Mouse (Mus musculus) liver, embryonic 14.5 days (tissue): ENCODE data around the gene Nr1d1. TPM values are rescaled to one million over a fixed set of nuclear protein-coding genes. Genes with fewer than 3 reads are reported as not detected.

Source experiments
- ATAC-seq: fragments of 200-750 bp; cut with Nextera tagmentation; 2 replicates; pipeline ENCODE4 v1.8.0; 2017; ENCODE audit warnings: moderate number of reproducible peaks, mild to moderate bottlenecking, moderate library complexity; ENCODE audit not compliant: insufficient read depth
- DNase-seq, 3 experiments: peaks; one replicate each; pipeline ENCODE4 v3.0.0-alpha.2; 2012 to 2013; ENCODE audit warnings: low read depth in 3 of 3, low spot score in 3 of 3
- H3K27ac ChIP-seq: fragments of 300-500 bp; sonication (generic); 2 replicates; pipeline ENCODE4 v1.5.1; 2014; ENCODE audit warnings: moderate library complexity, mild to moderate bottlenecking, control low read depth, inconsistent platforms
- H3K27me3 ChIP-seq: fragments of 300-500 bp; sonication (generic); 2 replicates; pipeline ENCODE4 v1.6.1; 2014; ENCODE audit warnings: mild to moderate bottlenecking, low read length, moderate library complexity; ENCODE audit not compliant: control insufficient read depth, insufficient read depth
- H3K36me3 ChIP-seq: fragments of 300-500 bp; sonication (generic); replicated peaks from 2 replicates; pipeline ENCODE4 v1.6.1; 2014; ENCODE audit warnings: low read depth; ENCODE audit not compliant: control insufficient read depth, insufficient read depth
- H3K4me1 ChIP-seq, 2 experiments: fragments of 200-500 bp in 1 of 2; fragments of 300-500 bp in 1 of 2; sonication (generic) in 1 of 2; replicated peaks; 2 replicates each; pipeline ENCODE4 v1.6.1; 2012 to 2014; ENCODE audit warnings: antibody characterized with exemption in 1 of 2, inconsistent platforms in 1 of 2, low read length in 1 of 2; ENCODE audit not compliant: control insufficient read depth in 2 of 2, insufficient read depth in 2 of 2
- H3K4me2 ChIP-seq: fragments of 300-500 bp; sonication (generic); 2 replicates; pipeline ENCODE4 v1.6.1; 2014; ENCODE audit warnings: low read depth, mild to moderate bottlenecking, control low read depth, moderate library complexity
- H3K4me3 ChIP-seq, 2 experiments: fragments of 200-500 bp in 1 of 2; fragments of 300-500 bp in 1 of 2; sonication (generic) in 1 of 2; 2 replicates each; pipeline ENCODE4 v1.5.1; 2012 to 2014; ENCODE audit warnings: low read depth in 2 of 2, low read length in 2 of 2, mild to moderate bottlenecking in 2 of 2, control low read depth in 1 of 2, inconsistent platforms in 1 of 2, moderate library complexity in 1 of 2; ENCODE audit not compliant: insufficient read depth in 1 of 2
- H3K9ac ChIP-seq: fragments of 300-500 bp; sonication (generic); replicated peaks from 2 replicates; pipeline ENCODE4 v1.6.1; 2014; ENCODE audit warnings: mild to moderate bottlenecking, control low read depth, moderate library complexity
- H3K9me3 ChIP-seq: fragments of 300-500 bp; sonication (generic); 2 replicates; pipeline ENCODE4 v1.6.1; 2016; ENCODE audit warnings: low read length, mixed read lengths; ENCODE audit not compliant: control insufficient read depth
- CTCF ChIP-seq: IDR thresholded peaks from 2 replicates; pipeline ENCODE4 v1.5.1; 2016; ENCODE audit warnings: antibody characterized with exemption, low read depth, control low read depth
- EP300 ChIP-seq: IDR thresholded peaks from 2 replicates; pipeline ENCODE4 v1.6.1; 2016; ENCODE audit warnings: antibody characterized with exemption, low read depth
- WGBS: fragments of 180-500 bp; shearing (Covaris S2); extraction: QIAGEN DNeasy Blood & Tissue Kit; methylation state at CpG from one replicate; pipeline ENCODE4 v1.1.7; 2014; ENCODE audit not compliant: insufficient replicate concordance; 5-methylcytosine and 5-hydroxymethylcytosine counted together
- polyA plus RNA-seq, 2 experiments: library from polyadenylated mRNA; depleted of rRNA in 1 of 2; stranded (reverse) in 1 of 2; unstranded in 1 of 2; fragments of >200 nt; fragmentation: Nextera tagmentation in 1 of 2; extraction: Ambion mirVana in 1 of 2; gene quantifications; 2 replicates each; pipeline versions ENCODE4 v1.2.1 to v1.2.3; 2012 to 2014

The Nr1d1 gene
- polyA plus RNA-seq, 2 experiments = 0.58 to 0.65 TPM

- DNase-seq (no peak), ATAC-seq (no peak)
- no peak for TF ChIP-seq CTCF
- TF ChIP-seq EP300 = no peak
- Histone ChIP-seq H3K27ac (no peak overlapping the region), H3K4me2 (no peak overlapping the region), H3K4me3 (no peak overlapping the region), H3K9me3 (no peaks in the 10 kb centered on the region), H3K4me1 (peaks cover 21 to 32% of the 10 kb centered on the region in 2 experiments), H3K27me3 (no peaks in the 10 kb centered on the region), H3K36me3 (no peaks in the 10 kb centered on the region), H3K9ac (0 out of 2 replicates have a peak overlapping the region, but pooled peaks have one; percentile 6)
- 42% methylated on average over 4 of the region's 4 CpGs for WGBS
Measured at GRCm38 (mm10) chr11:98792081-98792480, 16.9 kb upstream of the Nr1d1 start.

GRCm38 (mm10) chr11:98791448-98791847 lies 16.3 kb upstream of the Nr1d1 start:
- no peak for DNase-seq
- H3K4me3 ChIP-seq = no peak overlapping the region
- H3K4me1 ChIP-seq = peaks cover 17 to 35% of the 10 kb centered on the region in 2 experiments
- WGBS = 62% methylated on average over 1 of the region's 1 CpGs
- no peak overlapping the region for H3K9ac ChIP-seq
- H3K27ac ChIP-seq = no peak overlapping the region
- no peaks in the 10 kb centered on the region for H3K27me3 ChIP-seq
- TF ChIP-seq EP300 (no peak), CTCF (no peak)
- no peaks in the 10 kb centered on the region for H3K9me3 ChIP-seq
- H3K36me3 ChIP-seq = no peaks in the 10 kb centered on the region
- no peak for ATAC-seq
- no peak overlapping the region for H3K4me2 ChIP-seq

- H3K27ac ChIP-seq = no peak overlapping the region
- H3K4me3 ChIP-seq = no peak overlapping the region
- DNase-seq = no peak
- no peaks in the 10 kb centered on the region for H3K27me3 ChIP-seq
- no peak for TF ChIP-seq EP300
- no peak for TF ChIP-seq CTCF
- H3K36me3 ChIP-seq = no peaks in the 10 kb centered on the region
- no peak overlapping the region for H3K9ac ChIP-seq
- ATAC-seq = no peak
- no peaks in the 10 kb centered on the region for H3K9me3 ChIP-seq
- H3K4me1 ChIP-seq = peaks cover 15 to 39% of the 10 kb centered on the region in 2 experiments
- 78% methylated on average over 5 of the region's 5 CpGs for WGBS
- H3K4me2 ChIP-seq = no peak overlapping the region
Measured at GRCm38 (mm10) chr11:98790631-98791205, 15.6 kb upstream of the Nr1d1 start.

- Histone ChIP-seq H3K27ac (no peak overlapping the region), H3K4me2 (peak overlapping the region; percentile 92), H3K9ac (no peak overlapping the region; the same call in 1 of the 2 replicates), H3K27me3 (no peaks in the 10 kb centered on the region), H3K4me3 (peak overlapping the region in 1 of 2 experiments; percentile 56; a peak in 2 of 4 replicates), H3K4me1 (peaks cover 18 to 43% of the 10 kb centered on the region in 2 experiments), H3K36me3 (no peaks in the 10 kb centered on the region), H3K9me3 (no peaks in the 10 kb centered on the region)
- TF ChIP-seq CTCF = no peak
- no peak for TF ChIP-seq EP300
- DNase-seq = no peak
- 23% methylated on average over 5 of the region's 5 CpGs for WGBS
- no peak for ATAC-seq
Measured at GRCm38 (mm10) chr11:98789824-98790223, 14.7 kb upstream of the Nr1d1 start.

- H3K27ac ChIP-seq = peak overlapping the region; percentile 43
- H3K27me3 ChIP-seq = no peaks in the 10 kb centered on the region
- no peaks in the 10 kb centered on the region for H3K36me3 ChIP-seq
- no peaks in the 10 kb centered on the region for H3K9me3 ChIP-seq
- H3K4me1 ChIP-seq = peaks cover 17 to 42% of the 10 kb centered on the region in 2 experiments
- ATAC-seq = peak; percentile 36
- H3K9ac ChIP-seq = peak overlapping the region; percentile 64
- no peak for DNase-seq
- under 1% methylated on average over 25 of the region's 25 CpGs for WGBS
- H3K4me3 ChIP-seq = peak overlapping the region; percentile 56 to 79
- H3K4me2 ChIP-seq = peak overlapping the region; percentile 92
- TF ChIP-seq CTCF (no peak), EP300 (no peak)
Measured at GRCm38 (mm10) chr11:98789219-98789807, 14.2 kb upstream of the Nr1d1 start.
